Mouse (Mus musculus): ENCODE measurements around the gene Nrip2. TPM values are rescaled to one million over a fixed set of nuclear protein-coding genes. Genes with fewer than 3 reads are reported as not detected.

Nrip2 gene
- polyA plus RNA-seq, 1 experiment = 4.9 TPM

DNA sequence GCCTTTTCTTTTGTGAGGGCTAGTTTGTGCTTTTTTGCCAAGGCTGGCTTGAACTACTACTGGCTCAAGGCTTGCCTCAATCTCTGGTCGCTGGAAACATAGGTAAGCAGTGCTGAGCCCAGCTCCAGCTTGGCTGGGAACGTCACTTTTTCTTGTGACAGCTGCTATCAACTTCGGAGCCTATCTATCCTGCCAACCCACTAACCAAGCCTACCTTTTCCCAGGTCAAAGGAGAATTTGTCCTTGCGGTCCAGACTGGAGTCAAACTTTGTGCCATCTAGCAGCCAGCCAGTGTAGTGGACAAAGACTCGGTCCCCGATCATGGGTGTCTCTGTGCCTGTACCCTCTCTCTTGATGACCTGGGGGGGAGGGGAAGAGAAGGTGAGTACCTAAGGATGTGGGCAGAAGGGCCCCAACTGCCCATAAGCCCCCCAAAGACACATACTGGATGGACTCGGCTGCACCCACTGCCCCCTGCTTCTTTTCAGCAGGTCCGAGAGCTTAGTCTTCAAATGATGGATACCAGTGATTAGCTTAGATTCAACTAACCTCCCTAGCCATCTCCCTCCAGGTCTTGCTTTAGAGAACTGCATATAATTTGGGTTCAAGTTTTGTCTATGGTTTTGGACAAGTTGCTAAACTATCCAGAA, 37.4 kb downstream of the Nrip2 start:
- TF ChIP-seq POLR2A (IDR thresholded peaks at IDR 0.05; ENCODE audit: low read depth, low read length) = no peak
- no peak for TF ChIP-seq CTCF (conservative IDR thresholded peaks at IDR 0.05; ENCODE audit: insufficient read depth, insufficient read length, low read depth, low read length)
- Histone ChIP-seq H3K27me3 (replicated peaks; ENCODE audit: control insufficient read depth, insufficient read depth, low read length) (no peaks in the 10 kb centered on the region), H3K4me1 (ENCODE audit: control insufficient read depth, insufficient read depth, low read length) (peaks cover 6% of the 10 kb centered on the region), H3K27ac (ENCODE audit: insufficient read depth, low read depth, low read length) (no peak overlapping the region), H3K36me3 (ENCODE audit: control insufficient read depth, insufficient read depth, low read length) (peaks cover 10% of the 10 kb centered on the region; the same call in 1 of the 2 replicates), H3K4me3 (ENCODE audit: insufficient read depth, low read depth, low read length) (no peak overlapping the region)
- WGBS = 76% methylated on average over 8 of the region's 8 CpGs
- no peak for DNase-seq

DNA sequence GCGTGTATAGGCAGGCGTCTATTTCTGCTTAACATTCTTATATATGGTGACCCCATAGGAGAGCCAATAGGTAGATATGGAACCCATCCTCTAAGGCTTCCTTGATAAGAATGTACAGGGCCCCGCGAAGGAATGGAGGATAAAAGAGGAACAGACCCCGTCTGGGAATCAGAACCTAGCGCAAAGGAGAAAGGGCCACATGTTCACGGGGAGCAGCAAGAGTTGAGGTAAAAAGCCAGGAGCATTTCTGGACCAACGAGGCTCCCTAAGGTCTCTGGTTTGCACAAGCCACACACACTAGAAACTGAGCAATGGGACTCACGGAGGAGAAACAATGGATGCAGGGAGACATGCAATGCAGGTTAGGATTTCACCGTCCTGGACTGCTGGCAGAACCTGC, 38.2 kb downstream of the Nrip2 start:
- H3K4me1 ChIP-seq (ENCODE audit: control insufficient read depth, insufficient read depth, low read length) = peaks cover 6% of the 10 kb centered on the region
- DNase-seq = no peak
- peak overlapping the region; percentile 94 for H3K4me3 ChIP-seq (ENCODE audit: insufficient read depth, low read depth, low read length)
- TF ChIP-seq CTCF (conservative IDR thresholded peaks at IDR 0.05; ENCODE audit: insufficient read depth, insufficient read length, low read depth, low read length) (no peak), POLR2A (IDR thresholded peaks at IDR 0.05; ENCODE audit: low read depth, low read length) (no peak)
- peak overlapping the region; percentile 91 for H3K27ac ChIP-seq (ENCODE audit: insufficient read depth, low read depth, low read length)
- H3K36me3 ChIP-seq (ENCODE audit: control insufficient read depth, insufficient read depth, low read length) = peaks cover 8% of the 10 kb centered on the region; the same call in 1 of the 2 replicates
- H3K27me3 ChIP-seq (replicated peaks; ENCODE audit: control insufficient read depth, insufficient read depth, low read length) = no peaks in the 10 kb centered on the region
- 8% methylated on average over 10 of the region's 10 CpGs for WGBS

DNA sequence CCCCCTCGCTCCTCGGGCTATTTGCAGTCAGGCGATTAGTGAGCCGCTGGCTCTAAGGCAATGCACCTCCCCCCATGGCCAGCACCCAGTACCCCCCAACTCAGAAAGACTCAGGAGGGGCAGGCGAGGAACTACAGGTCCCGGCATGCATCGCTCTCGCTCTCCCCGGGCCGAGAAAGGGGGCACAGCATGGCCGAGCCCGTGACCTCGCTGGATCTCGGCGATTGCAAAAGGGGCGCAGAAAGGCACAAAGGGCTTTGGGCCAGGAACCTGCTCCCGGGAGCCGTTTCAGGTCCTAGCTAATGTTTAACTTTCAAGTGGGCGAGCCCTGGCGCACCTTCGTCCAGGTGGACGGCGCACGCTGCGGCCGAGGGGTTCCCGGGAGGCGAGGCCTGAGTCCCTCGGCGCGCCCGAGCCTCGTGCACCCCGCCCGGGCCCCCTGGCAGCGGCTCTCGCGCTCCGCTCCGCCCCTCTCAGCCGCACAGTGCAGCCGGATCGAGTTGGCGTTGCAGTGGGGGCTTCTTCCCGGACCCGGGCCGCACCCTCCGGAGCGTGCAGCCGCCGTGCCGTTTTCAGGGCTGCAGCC, 38.7 kb downstream of the Nrip2 start:
- Histone ChIP-seq H3K27ac (ENCODE audit: insufficient read depth, low read depth, low read length) (peak overlapping the region; percentile 91), H3K4me1 (ENCODE audit: control insufficient read depth, insufficient read depth, low read length) (peaks cover 6% of the 10 kb centered on the region), H3K27me3 (replicated peaks; ENCODE audit: control insufficient read depth, insufficient read depth, low read length) (no peaks in the 10 kb centered on the region), H3K4me3 (ENCODE audit: insufficient read depth, low read depth, low read length) (peak overlapping the region; percentile 94), H3K36me3 (ENCODE audit: control insufficient read depth, insufficient read depth, low read length) (peaks cover 5% of the 10 kb centered on the region; the same call in 1 of the 2 replicates)
- 1% methylated on average over 52 of the region's 52 CpGs for WGBS
- TF ChIP-seq CTCF (conservative IDR thresholded peaks at IDR 0.05; ENCODE audit: insufficient read depth, insufficient read length, low read depth, low read length) (no peak), POLR2A (IDR thresholded peaks at IDR 0.05; ENCODE audit: low read depth, low read length) (no peak)
- peak; percentile 93 for DNase-seq

DNA sequence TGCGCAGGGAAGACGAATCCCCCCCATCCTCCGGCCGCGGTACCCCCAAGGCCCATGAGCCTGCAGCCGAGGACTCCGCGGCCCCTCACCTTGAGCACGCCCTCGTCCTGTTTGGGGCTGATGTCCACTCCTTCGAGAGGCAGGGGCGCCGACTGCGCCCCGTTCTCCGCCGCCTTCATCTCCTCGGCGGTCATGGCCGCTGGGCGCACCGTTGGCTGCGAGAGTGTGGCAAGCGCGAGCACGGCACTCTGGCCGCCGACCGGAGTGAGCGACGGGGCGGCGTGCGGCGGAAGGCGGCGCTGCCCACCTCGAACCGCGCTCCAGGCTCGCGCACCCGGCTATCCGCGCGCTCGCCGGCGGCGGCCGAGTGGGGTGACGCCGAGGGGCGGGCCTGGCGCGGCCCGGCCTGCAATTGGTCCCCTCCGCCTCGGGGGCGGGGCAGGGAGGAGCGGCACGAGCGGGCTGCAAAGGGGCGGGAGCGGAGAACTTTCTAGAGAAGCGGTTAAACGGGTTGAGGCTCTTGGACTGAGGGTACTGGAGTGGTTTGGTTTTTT, 39.3 kb downstream of the Nrip2 start, which contains the start of gene Fkbp4:
Gene Fkbp4 (minus strand): TSS at position 361 of the 554 bp plus-strand sequence.
- WGBS = 2% methylated on average over 67 of the region's 67 CpGs
- peak within 1 kb of the TSS; percentile 94 for H3K4me3 ChIP-seq (ENCODE audit: insufficient read depth, low read depth, low read length)
- no peaks in the 10 kb centered on the region for H3K27me3 ChIP-seq (replicated peaks; ENCODE audit: control insufficient read depth, insufficient read depth, low read length)
- peak; percentile 97 for DNase-seq
- no peak for TF ChIP-seq CTCF (conservative IDR thresholded peaks at IDR 0.05; ENCODE audit: insufficient read depth, insufficient read length, low read depth, low read length)
- TF ChIP-seq POLR2A (IDR thresholded peaks at IDR 0.05; ENCODE audit: low read depth, low read length) = peak; percentile 79
- peak within 1 kb of the TSS; percentile 91 for H3K27ac ChIP-seq (ENCODE audit: insufficient read depth, low read depth, low read length)
- H3K4me1 ChIP-seq (ENCODE audit: control insufficient read depth, insufficient read depth, low read length) = peaks cover 6% of the 10 kb centered on the region
- peaks cover 5% of the 10 kb centered on the region; the same call in 1 of the 2 replicates for H3K36me3 ChIP-seq (ENCODE audit: control insufficient read depth, insufficient read depth, low read length)

DNA sequence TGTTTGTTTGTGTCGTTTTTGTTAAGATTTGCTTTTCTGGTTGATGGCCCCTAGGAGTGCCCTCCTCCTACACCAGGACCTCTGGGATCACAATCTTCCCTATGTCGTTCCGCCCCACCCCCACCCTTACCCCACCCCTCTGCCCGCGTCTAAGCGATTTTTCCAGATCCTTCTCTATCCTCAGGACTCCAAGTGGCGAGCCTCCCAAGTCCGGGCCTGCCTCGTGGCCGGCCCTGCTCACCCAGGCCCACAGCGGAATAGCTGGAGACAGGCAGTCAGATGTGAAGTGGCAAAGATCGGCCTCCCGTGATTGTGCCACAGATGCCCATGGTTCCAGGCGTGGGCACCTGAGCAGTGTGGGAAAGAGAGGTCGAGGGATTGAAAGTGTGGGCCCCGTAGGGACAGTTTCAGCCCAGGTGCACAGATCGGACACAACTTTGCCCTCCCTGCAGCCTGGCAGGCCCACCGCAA, 39.8 kb downstream of the Nrip2 start:
- DNase-seq = peak; percentile 38
- H3K4me3 ChIP-seq (ENCODE audit: insufficient read depth, low read depth, low read length) = peak overlapping the region; percentile 94
- no peak for TF ChIP-seq CTCF (conservative IDR thresholded peaks at IDR 0.05; ENCODE audit: insufficient read depth, insufficient read length, low read depth, low read length)
- TF ChIP-seq POLR2A (IDR thresholded peaks at IDR 0.05; ENCODE audit: low read depth, low read length) = no peak
- WGBS = 9% methylated on average over 18 of the region's 18 CpGs
- H3K4me1 ChIP-seq (ENCODE audit: control insufficient read depth, insufficient read depth, low read length) = peaks cover 6% of the 10 kb centered on the region
- H3K27ac ChIP-seq (ENCODE audit: insufficient read depth, low read depth, low read length) = no peak overlapping the region; the same call in 1 of the 2 replicates
- 0 out of 2 replicates have a peak, but pooled peaks cover 2% of the 10 kb centered on the region for H3K36me3 ChIP-seq (ENCODE audit: control insufficient read depth, insufficient read depth, low read length)
- H3K27me3 ChIP-seq (replicated peaks; ENCODE audit: control insufficient read depth, insufficient read depth, low read length) = no peaks in the 10 kb centered on the region

DNA sequence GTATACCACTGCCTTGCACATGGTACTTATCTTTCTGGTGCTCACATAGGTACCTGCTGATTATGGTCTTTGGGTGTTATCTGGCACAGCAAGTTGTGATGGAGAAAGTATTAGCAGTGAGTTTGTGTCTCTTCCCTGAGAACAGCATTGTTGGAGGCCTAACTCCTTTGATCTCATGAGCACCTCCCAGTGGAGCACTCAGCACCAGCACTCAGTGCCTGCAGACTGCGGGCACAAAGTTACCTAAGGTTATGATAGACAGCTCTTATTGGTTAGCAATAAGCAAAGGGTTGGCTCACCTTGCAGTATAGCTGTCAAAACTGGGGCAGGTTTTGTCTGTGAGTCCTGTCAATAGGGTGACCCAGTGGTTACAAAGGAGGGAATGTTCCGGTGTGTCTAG, 41.1 kb downstream of the Nrip2 start:
- TF ChIP-seq POLR2A (IDR thresholded peaks at IDR 0.05; ENCODE audit: low read depth, low read length) (no peak), CTCF (conservative IDR thresholded peaks at IDR 0.05; ENCODE audit: insufficient read depth, insufficient read length, low read depth, low read length) (peak; percentile 18; the same call in 1 of the 2 replicates)
- H3K36me3 ChIP-seq (ENCODE audit: control insufficient read depth, insufficient read depth, low read length) = no peaks in the 10 kb centered on the region
- H3K4me1 ChIP-seq (ENCODE audit: control insufficient read depth, insufficient read depth, low read length) = peaks cover 6% of the 10 kb centered on the region
- no peak overlapping the region for H3K4me3 ChIP-seq (ENCODE audit: insufficient read depth, low read depth, low read length)
- no peak for DNase-seq
- WGBS = 94% methylated on average over 2 of the region's 2 CpGs
- no peak overlapping the region for H3K27ac ChIP-seq (ENCODE audit: insufficient read depth, low read depth, low read length)
- H3K27me3 ChIP-seq (replicated peaks; ENCODE audit: control insufficient read depth, insufficient read depth, low read length) = no peaks in the 10 kb centered on the region
